Mouse (Mus musculus) layer of hippocampus, adult 11-12 months (tissue): ENCODE measurements around the gene Aph1a.
"Not testable (repeated sequence)": the region's sequence is repeated elsewhere in the genome, so short reads cannot be mapped to it uniquely, and the experiment has no call there.

Source experiments
- DNase-seq: peaks from one replicate; pipeline ENCODE4 v3.0.0; 2022; ENCODE audit warnings: low spot score

Aph1a gene

GRCm38 (mm10) chr3:95920532-95920931, 26.8 kb downstream of the Aph1a start:
- DNase-seq, result not testable (repeated sequence)

- DNase-seq, result not testable (repeated sequence)
Measured at GRCm38 (mm10) chr3:95923429-95923828, 29.7 kb downstream of the Aph1a start.

GRCm38 (mm10) chr3:95924185-95924584, 30.4 kb downstream of the Aph1a start:
- DNase-seq, result no peak

GRCm38 (mm10) chr3:95925087-95925486, 31.3 kb downstream of the Aph1a start:
- no peak for DNase-seq

GRCm38 (mm10) chr3:95928261-95928657, 34.5 kb downstream of the Aph1a start:
- DNase-seq, result no peak

- DNase-seq, result peak; percentile 98
Measured at GRCm38 (mm10) chr3:95928658-95929503, 35.1 kb downstream of the Aph1a start, which contains the start of gene Anp32e. Gene Anp32e, plus strand, starts transcription at chr3:95929246.

- no peak for DNase-seq
Measured at GRCm38 (mm10) chr3:95929581-95930470, 36.1 kb downstream of the Aph1a start.

GRCm38 (mm10) chr3:95930471-95930789, 36.7 kb downstream of the Aph1a start:
- no peak for DNase-seq

- no peak for DNase-seq
Measured at GRCm38 (mm10) chr3:95931471-95931870, 37.7 kb downstream of the Aph1a start.

GRCm38 (mm10) chr3:95932157-95932556, 38.4 kb downstream of the Aph1a start:
- DNase-seq, result no peak

GRCm38 (mm10) chr3:95932566-95932965, 38.8 kb downstream of the Aph1a start:
- no peak for DNase-seq

GRCm38 (mm10) chr3:95933111-95933750, 39.5 kb downstream of the Aph1a start:
- no peak for DNase-seq

- DNase-seq, result no peak
Measured at GRCm38 (mm10) chr3:95934448-95934847, 40.7 kb downstream of the Aph1a start.

- DNase-seq, result no peak
Measured at GRCm38 (mm10) chr3:95938217-95938616, 44.4 kb downstream of the Aph1a start.

- DNase-seq, result no peak
Measured at GRCm38 (mm10) chr3:95938835-95939234, 45.1 kb downstream of the Aph1a start.

- DNase-seq, result no peak
Measured at GRCm38 (mm10) chr3:95942749-95943148, 49.0 kb downstream of the Aph1a start.

- DNase-seq, result no peak
Measured at GRCm38 (mm10) chr3:95943226-95943625, 49.5 kb downstream of the Aph1a start.

- no peak for DNase-seq
Measured at GRCm38 (mm10) chr3:95944742-95945141, 51.0 kb downstream of the Aph1a start.

- DNase-seq, result no peak
Measured at GRCm38 (mm10) chr3:95945731-95946240, 52.0 kb downstream of the Aph1a start.
